ENCODE assay signal across 27 mouse cellular contexts in genomic region chr1:54743072-54743471, GRCm38 (mm10).
DNase-seq lines count a peak whose midpoint lies in the region; ATAC-seq and TF ChIP-seq lines count a peak whose summit lies in the region.
"Had no signal": no experiment of that assay in that cellular context is flagged by ENCODE, and none has a peak within 500 bp of the region (broad histone marks: within the 10 kb centered on the region; RNA-seq: fewer than 3 reads in every experiment).

No protein-coding gene starts in this region.

- H3K4me3 ChIP-seq in forebrain, embryonic 13.5 days, result no peak overlapping the region
- no peak overlapping the region for H3K4me3 ChIP-seq in forebrain, embryonic 14.5 days (ENCODE audit: low read depth, low read length)
- no peak overlapping the region for H3K4me3 ChIP-seq in forebrain, postnatal 0 days (ENCODE audit: low read depth, low read length)
- no peak overlapping the region for H3K4me3 ChIP-seq in forebrain, embryonic 10.5 days
- no peak overlapping the region for H3K4me3 ChIP-seq in thymus, adult 2 months (ENCODE audit: control insufficient read depth, insufficient read depth, low read length)
- H3K4me3 ChIP-seq: embryonic facial prominence, embryonic 10.5 days; embryonic facial prominence, embryonic 13.5 days; erythroblast, embryonic 14.5 days; hindbrain, embryonic 12.5 days; hindbrain, embryonic 15.5 days had no signal

- WGBS in forebrain, embryonic 13.5 days, result 85% methylated on average over 8 of the region's 8 CpGs
- WGBS in forebrain, embryonic 14.5 days, result 85% methylated on average over 8 of the region's 8 CpGs
- 66% methylated on average over 8 of the region's 8 CpGs for WGBS in forebrain, postnatal 0 days
- 86% methylated on average over 8 of the region's 8 CpGs for WGBS in forebrain, embryonic 10.5 days
- 95% methylated on average over 8 of the region's 8 CpGs for WGBS in thymus, adult 2 months

- H3K27me3 ChIP-seq in forebrain, embryonic 13.5 days, result no peaks in the 10 kb centered on the region
- H3K27me3 ChIP-seq in forebrain, embryonic 14.5 days (replicated peaks; ENCODE audit: control insufficient read depth, insufficient read depth, low read length), result no peaks in the 10 kb centered on the region
- no peaks in the 10 kb centered on the region for H3K27me3 ChIP-seq in forebrain, postnatal 0 days (ENCODE audit: insufficient read depth, low read length)
- no peaks in the 10 kb centered on the region for H3K27me3 ChIP-seq in forebrain, embryonic 10.5 days (ENCODE audit: poor library complexity, severe bottlenecking)
- no peaks in the 10 kb centered on the region for H3K27me3 ChIP-seq in thymus, adult 2 months (ENCODE audit: control insufficient read depth, insufficient read depth, low read length)
- H3K27me3 ChIP-seq: CH12.LX; embryonic facial prominence, embryonic 13.5 days; hindbrain, embryonic 12.5 days; hindbrain, embryonic 15.5 days; Patski had no signal

- no peak overlapping the region for H3K4me2 ChIP-seq in forebrain, embryonic 13.5 days
- H3K4me2 ChIP-seq in forebrain, embryonic 14.5 days (ENCODE audit: low read length), result no peak overlapping the region
- H3K4me2 ChIP-seq in forebrain, postnatal 0 days (ENCODE audit: low read depth), result no peak overlapping the region
- H3K4me2 ChIP-seq: embryonic facial prominence, embryonic 13.5 days; heart, embryonic 11.5 days; hindbrain, embryonic 12.5 days; hindbrain, embryonic 15.5 days had no signal

- ATAC-seq in forebrain, embryonic 13.5 days, result 0 out of 2 replicates have a peak, but pooled peaks have one; percentile 21
- ATAC-seq in forebrain, embryonic 14.5 days, result no peak
- peak; percentile 48; the same call in 1 of the 2 replicates for ATAC-seq in forebrain, postnatal 0 days
- ATAC-seq: intestine, postnatal 0 days; Patski had no signal

- no peak overlapping the region for H3K9ac ChIP-seq in forebrain, embryonic 13.5 days
- no peak overlapping the region for H3K9ac ChIP-seq in forebrain, embryonic 14.5 days (ENCODE audit: low read length)
- no peak overlapping the region for H3K9ac ChIP-seq in forebrain, postnatal 0 days
- H3K9ac ChIP-seq: embryonic facial prominence, embryonic 13.5 days; hindbrain, embryonic 12.5 days; hindbrain, embryonic 15.5 days had no signal

- TF ChIP-seq CTCF in forebrain, postnatal 0 days (IDR thresholded peaks at IDR 0.05; ENCODE audit: low read depth), result no peak
- TF ChIP-seq CTCF in thymus, adult 2 months (IDR thresholded peaks at IDR 0.05; ENCODE audit: borderline replicate concordance, control insufficient read depth, extremely low read depth, insufficient read depth, low read length, poor library complexity), result no peak

- H3K4me1 ChIP-seq in forebrain, embryonic 13.5 days, result peaks cover 15% of the 10 kb centered on the region
- peaks cover 4% of the 10 kb centered on the region; the same call in 1 of the 2 replicates for H3K4me1 ChIP-seq in forebrain, embryonic 14.5 days (ENCODE audit: control insufficient read depth, insufficient read depth, low read length)
- no peaks in the 10 kb centered on the region; the same call in 1 of the 2 replicates for H3K4me1 ChIP-seq in forebrain, postnatal 0 days (ENCODE audit: insufficient read depth)
- H3K4me1 ChIP-seq in forebrain, embryonic 10.5 days, result no peaks in the 10 kb centered on the region
- H3K4me1 ChIP-seq in thymus, adult 2 months (replicated peaks; ENCODE audit: control insufficient read depth, insufficient read depth, low read length), result no peaks in the 10 kb centered on the region
- H3K4me1 ChIP-seq: embryonic facial prominence, embryonic 10.5 days; embryonic facial prominence, embryonic 13.5 days; hindbrain, embryonic 12.5 days had no signal

- DNase-seq in forebrain, embryonic 14.5 days (ENCODE audit: low spot score), result no peak
- DNase-seq in forebrain, postnatal 0 days, result no peak
- no peak for DNase-seq in forebrain, embryonic 10.5 days (ENCODE audit: extremely low spot score, low spot score)
- peak; percentile 66 for DNase-seq in fat pad, adult 2 months (ENCODE audit: extremely low read depth, low read depth, low spot score)
- peak; percentile 29 for DNase-seq in retina, postnatal 1 day
- DNase-seq in thymus, adult 2 months, result no peak
- DNase-seq: adrenal gland, postnatal 10 days; adrenal gland, postnatal 36 days; B cell, adult 2 months; cerebellum, adult 11 months; cerebellum, adult 2 months; cerebellum, postnatal 10 days; cerebellum, postnatal 36 days; embryo, embryonic 11 days; gastrocnemius, postnatal 25 days; heart, adult 11 months had no signal

- H3K9me3 ChIP-seq in forebrain, embryonic 13.5 days (replicated peaks), result no peaks in the 10 kb centered on the region
- H3K9me3 ChIP-seq in forebrain, embryonic 14.5 days (replicated peaks; ENCODE audit: control insufficient read depth, low read length), result no peaks in the 10 kb centered on the region
- no peaks in the 10 kb centered on the region for H3K9me3 ChIP-seq in forebrain, postnatal 0 days (ENCODE audit: low read length)
- H3K9me3 ChIP-seq in forebrain, embryonic 10.5 days, result no peaks in the 10 kb centered on the region
- H3K9me3 ChIP-seq: embryonic facial prominence, embryonic 10.5 days; embryonic facial prominence, embryonic 13.5 days; G1E; hindbrain, embryonic 12.5 days; hindbrain, embryonic 15.5 days had no signal

- TF ChIP-seq POLR2A in thymus, adult 2 months (IDR thresholded peaks at IDR 0.05; ENCODE audit: control insufficient read depth, extremely low read depth, insufficient read depth, low read length, poor library complexity), result no peak

- no peaks in the 10 kb centered on the region for H3K36me3 ChIP-seq in forebrain, embryonic 13.5 days (ENCODE audit: poor library complexity, severe bottlenecking)
- no peaks in the 10 kb centered on the region for H3K36me3 ChIP-seq in forebrain, embryonic 14.5 days (ENCODE audit: control insufficient read depth, insufficient read depth, low read length)
- H3K36me3 ChIP-seq in forebrain, postnatal 0 days (ENCODE audit: insufficient read depth), result no peaks in the 10 kb centered on the region
- no peaks in the 10 kb centered on the region for H3K36me3 ChIP-seq in forebrain, embryonic 10.5 days (replicated peaks)
- peaks cover 25% of the 10 kb centered on the region for H3K36me3 ChIP-seq in thymus, adult 2 months (ENCODE audit: control insufficient read depth, insufficient read depth, low read length)
- H3K36me3 ChIP-seq: embryonic facial prominence, embryonic 10.5 days; G1E; hindbrain, embryonic 12.5 days; hindbrain, embryonic 15.5 days had no signal

- H3K27ac ChIP-seq in forebrain, embryonic 13.5 days, result no peak overlapping the region
- no peak overlapping the region for H3K27ac ChIP-seq in forebrain, embryonic 14.5 days (ENCODE audit: low read depth, low read length)
- H3K27ac ChIP-seq in forebrain, postnatal 0 days (ENCODE audit: low read depth, low read length), result no peak overlapping the region
- no peak overlapping the region for H3K27ac ChIP-seq in forebrain, embryonic 10.5 days
- no peak overlapping the region for H3K27ac ChIP-seq in thymus, adult 2 months (ENCODE audit: control insufficient read depth, insufficient read depth, low read length)
- H3K27ac ChIP-seq: embryonic facial prominence, embryonic 10.5 days; embryonic facial prominence, embryonic 13.5 days; hindbrain, embryonic 12.5 days; hindbrain, embryonic 15.5 days had no signal

Comparison
In these comparisons a context has a peak if more than half of its experiments do, and no peak if none do; other contexts are left out.
1. DNase-seq: peak in fat pad, adult 2 months (single experiment) and retina, postnatal 1 day (single experiment); none in forebrain, embryonic 14.5 days (single experiment), forebrain, postnatal 0 days (single experiment), forebrain, embryonic 10.5 days (single experiment) and thymus, adult 2 months (single experiment).